Mouse (Mus musculus): ENCODE measurements at regions not wholly inside any gene's neighbourhood (a gene's known extent, or its start where the extent isn't known, plus 50 kb on each side); places are given as distances from the start of the nearest gene placed in this dataset.

- no peak overlapping the region for H3K27ac ChIP-seq (ENCODE audit: insufficient read depth, low read length)
- H3K4me3 ChIP-seq (ENCODE audit: insufficient read depth, low read length), result no peak overlapping the region
- H3K4me1 ChIP-seq (ENCODE audit: control insufficient read depth, insufficient read depth, low read length), result no peaks in the 10 kb centered on the region
- TF ChIP-seq CTCF (IDR thresholded peaks at IDR 0.05; ENCODE audit: extremely low read depth, insufficient read depth, low read length) (no peak), POLR2A (IDR thresholded peaks at IDR 0.05; ENCODE audit: extremely low read depth, insufficient read depth, low read length) (no peak)
Observed at GRCm38 (mm10) chr8:12485326-12485725, 87.5 kb upstream of the Spaca7 start.

- TF ChIP-seq CTCF (IDR thresholded peaks at IDR 0.05; ENCODE audit: extremely low read depth, insufficient read depth, low read length), result no peak
- TF ChIP-seq POLR2A (IDR thresholded peaks at IDR 0.05; ENCODE audit: extremely low read depth, insufficient read depth, low read length), result no peak
- Histone ChIP-seq H3K4me1 (ENCODE audit: control insufficient read depth, insufficient read depth, low read length) (no peaks in the 10 kb centered on the region), H3K27ac (ENCODE audit: insufficient read depth, low read length) (peak overlapping the region; percentile 15; the same call in 1 of the 2 replicates), H3K4me3 (ENCODE audit: insufficient read depth, low read length) (no peak overlapping the region)
Observed at GRCm38 (mm10) chr8:12486331-12487061, 86.3 kb upstream of the Spaca7 start.

DNA sequence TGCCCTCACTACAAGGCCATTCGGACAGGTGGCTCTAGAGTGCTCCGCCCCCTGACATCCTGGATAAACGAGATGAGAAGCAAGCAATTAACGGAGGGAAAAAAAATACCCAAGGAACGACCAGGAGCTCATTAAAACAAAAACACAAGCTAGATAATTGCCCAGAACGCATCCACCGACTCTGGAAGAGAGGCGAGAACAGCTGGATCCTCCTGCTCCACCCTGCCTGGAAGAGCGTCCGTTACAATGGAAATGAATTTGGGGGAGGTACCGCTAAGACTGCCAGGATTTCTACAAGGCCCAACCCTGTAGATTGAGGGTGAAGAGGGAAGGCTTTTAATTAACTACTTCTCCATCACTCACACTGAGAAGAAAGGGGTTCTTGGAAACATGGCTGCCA is 85.6 kb upstream of the Spaca7 start:
- H3K27ac ChIP-seq (ENCODE audit: insufficient read depth, low read length), result peak overlapping the region; percentile 15; the same call in 1 of the 2 replicates
- TF ChIP-seq CTCF (IDR thresholded peaks at IDR 0.05; ENCODE audit: extremely low read depth, insufficient read depth, low read length) (no peak), POLR2A (IDR thresholded peaks at IDR 0.05; ENCODE audit: extremely low read depth, insufficient read depth, low read length) (no peak)
- H3K4me3 ChIP-seq (ENCODE audit: insufficient read depth, low read length), result no peak overlapping the region
- no peaks in the 10 kb centered on the region for H3K4me1 ChIP-seq (ENCODE audit: control insufficient read depth, insufficient read depth, low read length)

DNA sequence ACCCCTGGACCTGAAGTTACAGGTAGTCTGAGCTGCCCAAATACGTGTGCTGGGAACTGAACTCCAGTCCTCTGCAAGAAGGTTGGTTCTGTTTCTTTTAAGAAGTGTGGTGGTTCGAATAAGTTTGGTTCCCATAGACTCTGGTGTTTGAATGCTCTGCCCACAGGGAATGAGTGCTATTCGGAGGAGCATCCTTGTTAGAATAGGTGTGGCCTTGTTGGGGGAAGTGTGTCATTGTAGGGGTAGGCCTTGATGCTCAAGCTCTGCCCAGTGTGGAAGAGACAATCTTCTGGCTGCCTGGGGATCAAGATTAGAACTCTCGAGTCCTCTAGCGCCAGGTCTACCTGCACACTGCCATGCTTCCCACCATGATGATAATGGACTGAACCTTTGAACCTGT is 83.6 kb upstream of the Spaca7 start:
- no peak overlapping the region for H3K27ac ChIP-seq (ENCODE audit: insufficient read depth, low read length)
- no peaks in the 10 kb centered on the region for H3K4me1 ChIP-seq (ENCODE audit: control insufficient read depth, insufficient read depth, low read length)
- no peak overlapping the region for H3K4me3 ChIP-seq (ENCODE audit: insufficient read depth, low read length)
- TF ChIP-seq CTCF (IDR thresholded peaks at IDR 0.05; ENCODE audit: extremely low read depth, insufficient read depth, low read length) (no peak), POLR2A (IDR thresholded peaks at IDR 0.05; ENCODE audit: extremely low read depth, insufficient read depth, low read length) (no peak)

DNA sequence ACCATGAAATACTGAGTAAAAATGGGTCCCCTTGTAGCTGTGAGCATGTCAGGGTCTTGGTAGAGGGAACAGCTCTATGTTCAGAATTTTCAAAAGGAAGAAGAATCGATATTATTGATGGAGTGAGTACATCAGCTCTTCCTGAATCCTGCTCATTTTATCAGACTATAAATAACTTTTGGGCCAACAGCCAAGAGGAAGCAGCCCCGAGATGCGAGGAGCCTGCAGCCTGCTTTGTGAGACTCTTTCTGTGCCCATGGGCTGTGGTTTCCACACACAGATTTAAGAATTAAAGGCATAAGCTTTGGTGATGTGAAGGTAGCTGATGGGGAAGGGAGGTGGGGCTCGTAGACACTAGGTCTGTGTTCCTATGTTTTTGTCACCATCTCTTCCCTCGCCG is 81.4 kb upstream of the Spaca7 start:
- Histone ChIP-seq H3K27ac (ENCODE audit: insufficient read depth, low read length) (no peak overlapping the region), H3K4me1 (ENCODE audit: control insufficient read depth, insufficient read depth, low read length) (no peaks in the 10 kb centered on the region), H3K4me3 (ENCODE audit: insufficient read depth, low read length) (no peak overlapping the region)
- TF ChIP-seq POLR2A (IDR thresholded peaks at IDR 0.05; ENCODE audit: extremely low read depth, insufficient read depth, low read length) (no peak), CTCF (IDR thresholded peaks at IDR 0.05; ENCODE audit: extremely low read depth, insufficient read depth, low read length) (no peak)

DNA sequence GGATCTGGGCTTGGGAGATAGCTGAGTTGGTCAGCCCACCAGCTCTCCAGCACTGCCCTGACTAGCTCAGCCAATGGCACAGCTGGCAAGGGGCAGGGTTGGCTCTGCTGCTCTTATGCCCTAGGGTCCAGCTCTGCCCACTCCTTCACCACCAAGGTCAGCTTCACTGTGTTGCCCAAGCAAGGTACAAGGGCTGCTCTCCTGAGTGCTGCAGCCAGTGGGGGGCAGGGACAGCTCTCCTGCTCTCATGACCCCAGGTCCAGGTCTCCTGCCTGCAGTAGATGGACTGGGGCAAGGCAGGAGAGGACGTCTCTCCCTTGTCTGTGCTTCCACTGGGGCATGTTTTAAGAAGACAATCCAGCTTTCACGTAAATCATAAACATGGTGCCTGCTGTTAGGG is 80.4 kb upstream of the Spaca7 start:
- TF ChIP-seq POLR2A (IDR thresholded peaks at IDR 0.05; ENCODE audit: extremely low read depth, insufficient read depth, low read length) (no peak), CTCF (IDR thresholded peaks at IDR 0.05; ENCODE audit: extremely low read depth, insufficient read depth, low read length) (no peak)

DNA sequence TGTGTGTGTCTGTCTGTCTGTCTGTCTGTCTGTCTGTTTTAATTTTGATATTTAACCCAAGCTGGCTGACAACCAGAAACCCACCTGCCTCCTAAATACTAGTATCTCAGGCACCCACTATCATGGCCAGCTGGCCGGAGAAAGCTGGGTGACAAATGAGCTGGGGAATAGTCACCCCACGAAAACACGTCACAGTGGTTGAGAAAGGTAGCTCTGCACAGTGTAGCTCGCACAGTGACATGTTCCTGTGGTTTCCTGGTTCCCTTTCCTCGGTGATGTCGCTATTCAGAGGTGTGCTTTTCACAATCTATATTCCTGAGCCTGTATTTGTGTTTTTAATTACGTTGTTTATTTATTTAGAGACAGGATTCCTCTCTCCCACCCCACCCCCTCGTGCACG is 78.3 kb upstream of the Spaca7 start:
- Histone ChIP-seq H3K4me1 (ENCODE audit: control insufficient read depth, insufficient read depth, low read length) (no peaks in the 10 kb centered on the region), H3K27ac (ENCODE audit: insufficient read depth, low read length) (no peak overlapping the region), H3K4me3 (ENCODE audit: insufficient read depth, low read length) (no peak overlapping the region)
- TF ChIP-seq POLR2A (IDR thresholded peaks at IDR 0.05; ENCODE audit: extremely low read depth, insufficient read depth, low read length), result no peak
- no peak for TF ChIP-seq CTCF (IDR thresholded peaks at IDR 0.05; ENCODE audit: extremely low read depth, insufficient read depth, low read length)

More for the DNA sequence above, 80.4 kb upstream of the Spaca7 start:
- no peak overlapping the region for H3K27ac ChIP-seq (ENCODE audit: insufficient read depth, low read length)
- no peak overlapping the region for H3K4me3 ChIP-seq (ENCODE audit: insufficient read depth, low read length)
- H3K4me1 ChIP-seq (ENCODE audit: control insufficient read depth, insufficient read depth, low read length), result no peaks in the 10 kb centered on the region

DNA sequence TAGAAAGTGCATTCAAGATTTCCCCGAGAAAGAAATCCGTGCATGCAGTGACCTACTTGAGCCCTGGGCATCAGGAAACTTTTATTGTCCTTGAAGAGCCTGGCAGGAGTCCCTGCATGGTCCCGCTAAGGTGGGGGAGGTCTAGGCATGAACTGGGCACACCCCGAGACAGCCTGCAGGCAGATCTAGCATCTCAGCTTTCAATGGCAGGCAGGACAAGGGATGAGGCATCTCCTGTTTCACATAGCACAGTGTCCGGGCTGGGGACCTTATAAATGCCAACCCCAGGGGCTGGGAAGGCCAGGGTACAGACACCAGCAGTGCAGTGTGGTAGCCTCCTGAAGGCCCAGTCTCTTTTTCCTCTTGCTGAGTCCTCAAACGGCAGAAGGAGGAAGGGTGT is 75.4 kb upstream of the Spaca7 start:
- TF ChIP-seq POLR2A (IDR thresholded peaks at IDR 0.05; ENCODE audit: extremely low read depth, insufficient read depth, low read length), result no peak
- TF ChIP-seq CTCF (IDR thresholded peaks at IDR 0.05; ENCODE audit: extremely low read depth, insufficient read depth, low read length), result no peak
- H3K4me3 ChIP-seq (ENCODE audit: insufficient read depth, low read length), result no peak overlapping the region
- no peaks in the 10 kb centered on the region for H3K4me1 ChIP-seq (ENCODE audit: control insufficient read depth, insufficient read depth, low read length)
- H3K27ac ChIP-seq (ENCODE audit: insufficient read depth, low read length), result no peak overlapping the region

DNA sequence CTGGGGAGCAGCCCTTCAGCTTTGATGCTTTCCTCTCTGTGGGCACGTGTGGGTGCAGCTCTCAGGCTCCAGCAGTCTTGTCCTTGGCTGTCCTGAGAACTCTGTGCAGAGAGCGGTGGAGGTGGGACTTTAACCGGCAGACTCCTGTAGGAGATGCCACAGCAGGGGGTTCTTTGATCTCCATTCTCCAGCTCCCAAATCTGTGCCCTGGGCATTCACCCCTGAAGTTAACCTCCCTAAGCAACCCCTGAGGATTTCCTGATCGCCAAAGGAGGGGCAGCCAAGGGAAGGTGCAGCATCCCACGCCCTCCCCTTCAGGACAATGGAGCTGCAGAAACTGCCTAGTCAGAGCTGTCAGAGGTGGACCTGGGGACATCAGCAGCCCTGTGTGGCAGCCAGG is 73.2 kb upstream of the Spaca7 start:
- Histone ChIP-seq H3K27ac (ENCODE audit: insufficient read depth, low read length) (no peak overlapping the region), H3K4me1 (ENCODE audit: control insufficient read depth, insufficient read depth, low read length) (no peaks in the 10 kb centered on the region), H3K4me3 (ENCODE audit: insufficient read depth, low read length) (no peak overlapping the region)
- TF ChIP-seq CTCF (IDR thresholded peaks at IDR 0.05; ENCODE audit: extremely low read depth, insufficient read depth, low read length), result no peak
- TF ChIP-seq POLR2A (IDR thresholded peaks at IDR 0.05; ENCODE audit: extremely low read depth, insufficient read depth, low read length), result no peak

DNA sequence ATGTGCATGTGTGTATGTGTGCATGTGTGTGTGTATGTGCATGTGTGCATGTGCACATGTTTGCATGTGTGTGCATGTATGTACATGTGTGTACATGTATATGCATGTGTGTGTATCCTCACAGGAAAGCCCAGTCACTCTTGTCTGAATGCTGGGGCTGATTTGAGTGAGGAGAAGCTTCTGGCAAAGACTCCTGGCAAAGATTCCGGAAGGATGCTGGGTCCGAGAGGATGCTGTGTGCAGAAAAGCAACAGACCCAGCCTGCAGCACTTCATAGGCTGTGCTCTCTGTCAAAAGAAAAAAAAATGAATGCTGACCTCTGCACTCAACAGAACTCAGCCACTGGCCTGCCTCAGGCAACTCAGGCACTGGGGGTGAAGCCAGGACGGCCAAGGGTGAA is 72.5 kb upstream of the Spaca7 start:
- Histone ChIP-seq H3K4me1 (ENCODE audit: control insufficient read depth, insufficient read depth, low read length) (no peaks in the 10 kb centered on the region), H3K4me3 (ENCODE audit: insufficient read depth, low read length) (no peak overlapping the region), H3K27ac (ENCODE audit: insufficient read depth, low read length) (no peak overlapping the region)
- TF ChIP-seq CTCF (IDR thresholded peaks at IDR 0.05; ENCODE audit: extremely low read depth, insufficient read depth, low read length) (no peak), POLR2A (IDR thresholded peaks at IDR 0.05; ENCODE audit: extremely low read depth, insufficient read depth, low read length) (no peak)

All from cortical plate, adult 2 months (tissue).